Mouse (Mus musculus): Measurements from ENCODE around the gene Ndufaf3. TPM values are rescaled to one million over a fixed set of nuclear protein-coding genes. Genes with fewer than 3 reads are reported as not detected.

Ndufaf3 gene
- total RNA-seq, 2 experiments from 2014 or later = 53.1 to 59.8 TPM

- no peak for DNase-seq
- intact Hi-C loops (cut with DNase I) = no loop called here
Measured at GRCm38 (mm10) chr9:108574921-108575320, 7.7 kb upstream of the Ndufaf3 start.

- intact Hi-C loops (cut with DNase I) = loop anchor here (2.0 kb wide), 1 partner anchor 21 kb away; no protein-coding TSS in a partner anchor
- peak; percentile 49 to 76 for DNase-seq
Measured at GRCm38 (mm10) chr9:108573774-108574690, 6.8 kb upstream of the Ndufaf3 start.

- no peak for DNase-seq
- intact Hi-C loops (cut with DNase I) = loop anchor here (2.0 kb wide), 1 partner anchor 22 kb away; no protein-coding TSS in a partner anchor
Measured at GRCm38 (mm10) chr9:108572321-108572720, 5.1 kb upstream of the Ndufaf3 start.

- intact Hi-C loops (cut with DNase I) = no loop called here
- DNase-seq = no peak
Measured at GRCm38 (mm10) chr9:108571401-108571973, 4.3 kb upstream of the Ndufaf3 start.

GRCm38 (mm10) chr9:108570207-108570896 lies 3.1 kb upstream of the Ndufaf3 start:
- peak; percentile 76 to 84 for DNase-seq
- intact Hi-C loops (cut with DNase I) = no loop called here

- intact Hi-C loops (cut with DNase I) = loop anchor here (5.0 kb wide), 1 partner anchor 52 kb away; the partner anchor contains the start of gene Qrich1
- peak; percentile 87 to 89 for DNase-seq
Measured at GRCm38 (mm10) chr9:108569381-108570206, 2.4 kb upstream of the Ndufaf3 start, which contains the start of gene Dalrd3. Dalrd3 (plus strand) TSS chr9:108569886.

- intact Hi-C loops (cut with DNase I) = loop anchor here (5.0 kb wide), 1 partner anchor 51 kb away; the partner anchor contains the start of gene Qrich1
- DNase-seq = no peak
Measured at GRCm38 (mm10) chr9:108568511-108568921, 1.3 kb upstream of the Ndufaf3 start.

- peak in 1 of 2 experiments; percentile 39 for DNase-seq
- intact Hi-C loops (cut with DNase I) = loop anchor here (5.0 kb wide), 1 partner anchor 51 kb away; the partner anchor contains the start of gene Qrich1
Measured at GRCm38 (mm10) chr9:108567931-108568419, 741 bp upstream of the Ndufaf3 start.

GRCm38 (mm10) chr9:108565881-108566814 lies 1.1 kb downstream of the Ndufaf3 start:
- intact Hi-C loops (cut with DNase I) = loop anchor here (5.0 kb wide), 1 partner anchor 49 kb away; the partner anchor contains the start of gene Qrich1

GRCm38 (mm10) chr9:108564131-108564530 lies 3.1 kb downstream of the Ndufaf3 start:
- intact Hi-C loops (cut with DNase I) = no loop called here
- DNase-seq = no peak

More at GRCm38 (mm10) chr9:108565881-108566814, 1.1 kb downstream of the Ndufaf3 start:
- no peak for DNase-seq

- intact Hi-C loops (cut with DNase I) = no loop called here
- DNase-seq = no peak
Measured at GRCm38 (mm10) chr9:108563671-108564070, 3.6 kb downstream of the Ndufaf3 start.

GRCm38 (mm10) chr9:108560227-108560841 lies 6.9 kb downstream of the Ndufaf3 start, which contains the start of gene Impdh2:
Impdh2 (plus strand) TSS chr9:108560286.
- DNase-seq = peak; percentile 93 to 98
- intact Hi-C loops (cut with DNase I) = no loop called here

GRCm38 (mm10) chr9:108559169-108559568 lies 8.1 kb downstream of the Ndufaf3 start:
- intact Hi-C loops (cut with DNase I) = loop anchor here (5.0 kb wide), 1 partner anchor 37 kb away; no protein-coding TSS in a partner anchor
- DNase-seq = no peak

- no peak for DNase-seq
- intact Hi-C loops (cut with DNase I) = no loop called here
Measured at GRCm38 (mm10) chr9:108546875-108547274, 20.4 kb downstream of the Ndufaf3 start.

- no peak for DNase-seq
- intact Hi-C loops (cut with DNase I) = no loop called here
Measured at GRCm38 (mm10) chr9:108545986-108546385, 21.2 kb downstream of the Ndufaf3 start.

GRCm38 (mm10) chr9:108540846-108541245 lies 26.4 kb downstream of the Ndufaf3 start:
- DNase-seq = no peak
- intact Hi-C loops (cut with DNase I) = no loop called here

GRCm38 (mm10) chr9:108531496-108531895 lies 35.7 kb downstream of the Ndufaf3 start:
- no peak for DNase-seq
- intact Hi-C loops (cut with DNase I) = no loop called here

- no peak for DNase-seq
- intact Hi-C loops (cut with DNase I) = no loop called here
Measured at GRCm38 (mm10) chr9:108530954-108531353, 36.3 kb downstream of the Ndufaf3 start.

Measured in heart, postnatal 14 days (tissue).